Mouse (Mus musculus): ENCODE data around the gene Stk39.

The Stk39 gene

DNA sequence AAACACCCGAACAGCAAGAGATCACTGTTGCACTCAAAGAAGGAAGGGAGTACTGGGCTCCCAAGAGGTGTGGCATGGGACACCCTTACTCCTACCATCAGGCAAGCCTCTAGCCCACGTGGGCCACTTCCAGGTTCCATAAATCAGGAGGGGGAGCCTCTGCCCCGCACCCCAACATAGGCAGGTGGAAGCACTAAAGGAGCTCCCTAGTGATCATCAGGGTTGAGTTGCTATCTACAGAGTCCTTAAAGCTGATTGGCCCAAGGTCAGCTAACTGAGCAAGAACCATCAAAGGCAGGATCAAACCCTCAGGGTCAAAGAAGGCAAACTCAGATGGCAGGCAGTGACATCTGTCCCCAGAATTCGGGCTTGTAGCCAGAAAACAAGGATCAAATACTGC is 8.3 kb downstream of the Stk39 start:
- in situ Hi-C loops (cut with MboI; ENCODE audit: unreplicated experiment in 2 of 2): no loop called here

DNA sequence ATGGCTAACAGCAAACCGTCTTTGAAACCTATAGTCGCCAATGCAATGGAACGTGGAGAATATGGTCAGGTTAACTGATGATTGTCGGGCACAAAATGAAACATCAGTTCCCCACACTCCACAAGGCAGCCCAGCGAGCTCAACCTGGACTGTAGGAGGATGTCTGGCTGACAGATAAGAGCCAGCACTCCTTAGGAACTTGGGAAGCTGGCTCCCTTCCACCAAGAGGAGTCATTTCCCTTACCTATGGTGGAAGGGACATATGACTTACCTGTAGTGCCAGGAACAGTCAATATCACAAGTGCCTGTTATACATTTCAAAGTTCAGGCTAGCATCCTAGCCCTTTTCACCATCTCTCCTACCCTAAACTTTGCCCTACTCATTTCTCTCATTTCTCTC is 14.0 kb downstream of the Stk39 start:
- in situ Hi-C loops (cut with MboI; ENCODE audit: unreplicated experiment in 2 of 2): no loop called here

DNA sequence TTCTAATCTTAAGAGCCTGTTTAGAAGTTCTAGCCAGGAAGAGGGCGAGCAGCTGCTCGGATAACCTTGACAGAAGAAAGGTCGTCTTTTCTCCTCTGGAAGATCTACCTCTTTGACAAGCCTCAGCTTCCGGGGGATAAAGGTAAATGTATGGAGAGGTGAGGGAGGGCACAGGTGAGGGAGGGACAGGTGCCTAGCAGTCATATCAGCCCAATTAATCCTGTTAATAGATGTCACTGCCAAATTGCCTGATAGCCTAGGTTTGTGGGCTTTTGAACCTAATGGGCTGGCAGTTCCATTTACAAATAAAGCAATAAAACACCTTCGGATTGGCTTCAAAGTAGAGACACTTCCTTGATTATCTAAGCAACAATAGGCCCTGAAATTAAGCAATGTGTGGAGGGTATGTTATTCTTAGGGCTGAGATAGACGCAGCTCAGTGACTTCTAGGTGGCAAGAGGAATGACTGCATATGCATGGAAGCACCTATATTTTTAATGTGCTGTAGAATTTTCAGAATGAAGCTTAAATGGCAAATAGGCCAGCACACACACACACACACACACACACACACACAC is 14.5 kb downstream of the Stk39 start:
- in situ Hi-C loops (cut with MboI; ENCODE audit: unreplicated experiment in 2 of 2): no loop called here

DNA sequence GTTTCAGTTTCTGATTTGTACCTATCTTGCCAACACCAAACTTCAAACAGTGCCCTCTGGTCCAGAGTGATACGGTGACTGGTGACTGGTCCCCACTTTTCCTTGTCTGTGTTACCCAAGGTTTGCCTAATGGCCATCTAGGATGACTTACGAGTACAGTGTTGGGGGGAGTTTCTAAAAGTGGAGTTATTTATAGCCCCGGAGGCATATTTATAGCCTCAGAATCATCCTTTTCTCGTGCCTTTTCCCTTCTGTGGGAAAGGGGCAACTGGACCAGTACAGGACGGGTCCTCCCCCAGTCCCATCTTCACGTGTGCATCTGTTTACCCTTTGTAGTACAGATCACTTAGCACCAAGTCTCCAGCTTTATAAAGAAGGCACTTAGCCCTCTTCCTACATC is 15.2 kb downstream of the Stk39 start:
- in situ Hi-C loops (cut with MboI; ENCODE audit: unreplicated experiment in 2 of 2): no loop called here

DNA sequence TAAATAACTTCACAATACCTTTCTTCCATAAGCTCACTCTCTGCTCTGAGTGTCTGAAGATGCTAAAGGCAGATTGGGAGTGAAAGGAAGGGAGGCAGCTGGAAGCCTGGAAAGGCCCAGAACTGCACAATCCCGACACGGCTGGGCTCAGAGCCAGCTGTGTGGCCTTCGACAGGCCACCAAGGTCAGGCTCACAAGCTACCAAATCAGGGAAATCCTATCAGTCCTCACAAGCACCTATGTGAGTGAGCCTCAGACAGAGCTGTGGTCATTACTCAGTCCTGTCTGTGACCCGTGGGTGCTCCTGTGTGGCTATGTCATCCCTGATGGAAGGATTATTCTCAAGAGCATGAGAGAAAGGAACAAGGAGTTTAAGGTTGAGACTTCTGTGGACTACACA is 19.7 kb downstream of the Stk39 start:
- in situ Hi-C loops (cut with MboI; ENCODE audit: unreplicated experiment in 2 of 2): no loop called here

DNA sequence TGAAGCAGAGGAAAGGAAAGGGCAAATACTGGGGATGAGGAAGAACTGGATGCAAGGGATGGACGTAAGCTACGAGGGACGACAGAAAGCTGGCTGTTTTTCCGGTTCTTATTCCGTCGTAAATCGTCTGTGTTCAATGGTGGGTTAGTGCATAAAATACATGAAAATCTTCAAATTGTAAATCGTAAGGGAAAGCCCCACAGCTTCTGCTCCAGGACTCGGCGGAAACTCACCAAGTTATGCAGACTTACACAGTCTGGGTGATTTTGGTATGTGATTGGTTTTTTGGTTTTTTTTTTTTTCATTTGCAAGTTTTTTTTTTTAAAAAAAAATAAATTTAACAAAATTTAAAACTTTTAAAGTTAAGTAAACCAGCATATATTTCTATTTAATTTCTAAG is 24.0 kb downstream of the Stk39 start:
- in situ Hi-C loops (cut with MboI; ENCODE audit: unreplicated experiment in 2 of 2): no loop called here

DNA sequence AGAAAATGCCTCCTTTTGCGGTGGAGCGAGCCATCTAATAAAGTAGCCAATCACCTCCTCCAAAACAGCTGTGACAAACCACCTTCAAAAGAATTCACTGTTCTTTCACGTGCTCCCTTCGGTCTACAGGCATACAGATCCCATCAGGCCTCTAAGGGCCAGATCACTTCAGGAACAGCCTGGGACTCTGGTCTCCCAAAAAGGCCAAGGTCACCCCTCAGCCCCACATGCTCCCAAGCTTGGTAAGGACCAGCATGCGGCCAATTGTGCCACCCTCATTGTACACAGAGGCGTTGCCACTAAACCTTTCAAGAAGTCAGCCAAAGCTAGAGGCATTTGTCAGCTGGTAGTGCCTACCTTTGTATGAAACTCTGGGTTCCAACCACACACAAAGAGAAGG is 28.9 kb downstream of the Stk39 start:
- in situ Hi-C loops (cut with MboI; ENCODE audit: unreplicated experiment in 2 of 2): no loop called here

DNA sequence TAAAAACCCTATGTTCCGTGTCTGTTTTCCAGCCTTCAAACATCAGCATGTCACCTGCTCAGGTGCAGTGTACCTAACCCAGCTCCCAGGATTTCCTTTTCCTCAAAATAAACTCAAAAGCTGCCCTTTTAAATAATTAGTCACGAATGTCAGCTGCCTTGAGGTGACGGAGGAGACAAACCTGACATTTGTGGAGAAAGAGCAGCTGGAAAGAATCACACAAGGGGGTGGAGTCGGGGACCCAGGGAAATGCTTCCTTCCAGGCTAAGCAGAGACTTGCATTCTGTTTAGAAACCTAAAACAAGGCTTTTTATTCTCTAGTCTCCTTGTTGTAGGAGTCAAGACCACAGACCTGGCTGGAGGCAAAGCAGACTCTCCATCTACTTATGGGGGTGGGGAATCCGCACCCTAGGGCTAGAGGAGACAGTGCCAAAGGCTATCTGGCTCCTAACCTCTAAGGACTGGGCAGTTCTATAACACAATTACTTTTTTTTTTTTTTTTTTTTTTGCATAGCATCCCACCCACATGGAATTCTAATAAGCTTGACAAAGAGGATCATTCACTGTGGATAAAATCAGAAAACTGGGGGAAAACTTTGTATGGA is 29.9 kb downstream of the Stk39 start:
- in situ Hi-C loops (cut with MboI; ENCODE audit: unreplicated experiment in 2 of 2): no loop called here

DNA sequence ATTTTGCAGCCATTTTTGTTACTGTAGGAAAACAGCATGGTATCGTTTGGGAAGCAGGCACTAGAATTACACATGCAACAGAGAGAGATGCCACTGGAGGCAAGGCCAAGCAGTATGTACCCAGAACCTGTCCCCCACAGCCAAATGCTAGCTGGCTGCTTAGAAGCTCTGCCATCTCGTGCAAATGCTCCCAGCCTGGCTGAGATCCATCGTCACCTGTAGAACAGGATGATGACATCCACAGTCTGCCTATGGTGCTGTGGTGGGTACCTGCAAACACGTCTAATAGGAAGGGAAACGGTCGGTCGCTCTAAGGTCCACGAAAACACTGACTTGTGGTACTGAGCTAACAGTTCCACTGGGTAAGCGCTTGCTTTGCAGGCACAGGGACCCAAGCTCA is 32.5 kb downstream of the Stk39 start:
- in situ Hi-C loops (cut with MboI; ENCODE audit: unreplicated experiment in 2 of 2): no loop called here

DNA sequence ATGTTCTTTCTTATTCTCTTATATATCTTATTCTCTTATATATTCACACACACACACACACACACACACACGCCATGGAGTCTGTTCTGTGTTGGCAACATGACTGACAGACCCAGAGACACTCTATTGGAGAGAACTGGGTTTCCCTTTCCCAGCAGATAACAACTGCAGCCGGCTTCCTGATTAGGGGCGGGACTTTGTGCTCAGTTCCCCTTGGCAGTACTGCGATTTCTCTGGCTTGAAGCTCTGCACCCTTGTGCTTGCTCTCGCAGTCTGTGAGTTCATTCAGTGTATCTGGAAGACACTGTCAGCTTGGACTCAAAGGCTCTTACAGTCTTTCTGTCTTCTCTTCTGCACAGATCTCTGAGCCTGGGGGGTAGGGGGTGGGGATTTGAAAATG is 34.1 kb downstream of the Stk39 start:
- in situ Hi-C loops (cut with MboI; ENCODE audit: unreplicated experiment in 2 of 2): no loop called here

DNA sequence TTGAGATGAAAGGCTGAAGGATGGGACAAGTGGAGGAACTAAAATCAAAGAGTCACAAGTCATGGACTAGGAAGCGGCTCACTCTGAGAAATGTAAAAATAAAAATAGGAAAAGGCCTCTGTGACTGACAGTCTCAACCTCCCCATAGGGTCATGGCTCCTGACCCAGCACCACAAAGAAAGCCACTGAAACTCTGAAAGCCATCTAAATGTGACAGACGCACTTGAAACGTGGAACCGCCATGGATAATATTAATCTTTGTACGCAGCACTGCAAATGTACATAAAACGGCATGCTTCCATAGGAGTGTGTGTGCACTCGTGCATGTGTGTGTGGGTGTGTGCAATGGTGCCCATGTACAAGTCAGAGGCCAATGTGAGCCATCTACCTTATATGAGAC is 34.9 kb downstream of the Stk39 start:
- in situ Hi-C loops (cut with MboI; ENCODE audit: unreplicated experiment in 2 of 2): no loop called here

DNA sequence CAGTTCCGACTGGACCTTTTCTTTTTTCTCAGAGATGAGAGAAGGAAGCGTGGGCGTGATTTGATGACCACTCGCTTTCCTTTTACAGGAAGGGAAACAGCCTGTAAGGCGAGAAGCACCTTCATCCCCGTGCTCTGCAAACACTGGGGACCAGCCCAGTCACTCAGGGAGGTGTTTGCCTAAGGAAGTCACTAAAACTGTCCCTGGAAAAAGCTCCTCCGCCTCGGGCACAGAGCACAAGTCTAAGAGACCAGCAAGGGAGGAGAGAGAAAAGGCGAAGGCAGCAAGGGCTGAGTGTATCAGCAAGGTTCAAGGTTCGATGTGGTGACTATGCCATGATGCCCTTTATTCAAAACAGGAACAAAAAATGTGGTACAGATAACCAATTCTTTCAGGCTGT is 35.8 kb downstream of the Stk39 start:
- in situ Hi-C loops (cut with MboI; ENCODE audit: unreplicated experiment in 2 of 2): no loop called here

DNA sequence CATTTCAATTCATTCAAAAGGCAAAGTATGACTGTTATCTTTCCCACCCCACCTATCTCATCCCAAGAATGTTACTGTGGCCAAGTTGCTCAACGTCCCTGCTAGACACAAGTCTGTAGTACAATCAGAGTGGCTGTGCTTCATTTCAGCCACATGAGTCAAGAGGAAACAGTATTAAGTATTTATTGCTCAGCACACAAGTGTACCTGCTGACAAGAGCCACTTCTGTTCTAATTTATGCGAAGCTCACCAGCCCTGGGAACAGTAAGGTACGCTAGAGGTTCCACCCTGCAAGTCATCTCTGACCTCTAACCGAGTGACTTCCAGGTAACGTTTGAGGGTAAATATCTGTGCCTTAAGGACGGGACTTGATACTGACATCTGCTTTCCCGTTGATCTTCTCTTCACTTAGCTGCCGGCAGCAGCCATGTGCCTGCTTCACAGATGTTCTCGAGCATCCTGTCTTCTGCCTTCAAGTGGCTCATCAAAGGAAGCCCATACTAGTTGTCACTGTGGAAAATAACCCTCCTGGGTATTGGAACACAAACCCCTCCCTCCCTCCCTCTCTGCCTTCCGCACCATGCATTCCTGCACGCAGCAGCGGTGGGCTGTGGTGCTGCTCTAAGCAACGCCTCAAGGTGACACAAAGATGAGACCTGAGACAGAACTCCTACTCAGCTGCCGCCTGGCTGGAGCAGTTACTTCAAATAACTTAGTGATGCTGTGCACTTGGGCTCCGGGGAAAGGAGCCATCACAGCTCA is 36.4 kb downstream of the Stk39 start:
- in situ Hi-C loops (cut with MboI; ENCODE audit: unreplicated experiment in 2 of 2): no loop called here

DNA sequence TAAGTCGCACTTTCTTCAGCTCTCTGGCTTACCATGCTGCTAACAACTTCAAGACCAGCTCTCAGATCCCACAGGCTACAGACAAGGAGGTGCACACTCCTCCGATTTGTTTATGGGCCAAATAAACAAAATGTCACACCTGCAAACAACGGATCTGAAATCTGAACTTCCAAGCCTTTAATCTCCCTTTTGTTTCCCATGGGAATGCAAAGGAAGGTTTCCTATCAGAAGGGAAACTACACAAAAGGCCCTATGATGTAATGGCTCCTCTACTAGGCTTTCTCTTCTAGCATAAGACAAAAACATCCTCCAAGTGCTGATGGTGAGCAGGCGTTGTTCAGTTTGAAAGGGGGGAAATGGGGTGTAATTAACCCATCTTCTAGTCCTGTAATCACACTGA is 37.1 kb downstream of the Stk39 start:
- in situ Hi-C loops (cut with MboI; ENCODE audit: unreplicated experiment in 2 of 2): no loop called here

DNA sequence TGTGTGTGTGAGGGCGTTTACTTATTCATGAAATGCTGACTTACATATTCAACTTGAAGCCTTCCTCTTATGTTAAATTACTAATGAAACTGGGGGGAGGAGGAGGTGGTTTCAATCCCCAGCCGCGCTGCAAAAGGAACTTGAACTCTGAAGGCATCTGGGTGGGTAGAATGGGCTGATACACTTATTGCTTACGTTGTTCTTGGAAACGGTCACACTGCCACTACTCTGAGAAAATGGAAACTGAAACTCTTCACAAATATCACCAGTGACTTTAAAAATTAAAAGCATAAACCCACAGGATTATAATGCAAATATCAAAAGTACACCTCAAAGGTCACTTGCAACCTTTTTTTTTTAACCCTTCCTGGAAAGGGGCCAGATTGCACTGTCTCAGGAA is 37.5 kb downstream of the Stk39 start:
- in situ Hi-C loops (cut with MboI; ENCODE audit: unreplicated experiment in 2 of 2): no loop called here

DNA sequence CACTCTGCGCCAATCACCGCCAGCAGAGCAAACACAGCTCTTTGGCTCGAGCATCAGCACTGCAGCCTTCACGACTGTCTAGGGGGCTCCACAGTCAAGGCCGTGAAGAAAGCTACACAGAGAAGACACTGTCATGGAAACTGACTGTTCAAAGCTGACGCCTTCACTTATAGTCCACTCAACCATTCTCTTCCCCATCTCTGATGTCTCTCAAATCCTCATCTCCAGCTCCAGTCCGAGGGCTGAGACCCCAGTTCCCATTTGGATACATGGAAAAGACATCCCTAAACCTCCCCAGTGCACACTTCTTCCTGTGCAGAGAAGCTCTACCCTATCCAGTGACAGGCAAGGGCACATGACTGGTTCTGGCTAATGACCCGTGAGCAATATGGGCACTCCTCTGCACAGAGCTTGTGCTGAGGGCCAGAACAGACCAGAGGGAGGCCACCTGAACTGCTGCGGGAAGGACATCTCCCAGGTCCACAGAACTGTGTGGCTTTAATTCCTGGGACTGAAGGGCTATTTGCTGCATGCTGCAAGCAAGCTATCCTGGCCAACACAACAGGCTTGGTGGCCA is 38.2 kb downstream of the Stk39 start:
- in situ Hi-C loops (cut with MboI; ENCODE audit: unreplicated experiment in 2 of 2): no loop called here

DNA sequence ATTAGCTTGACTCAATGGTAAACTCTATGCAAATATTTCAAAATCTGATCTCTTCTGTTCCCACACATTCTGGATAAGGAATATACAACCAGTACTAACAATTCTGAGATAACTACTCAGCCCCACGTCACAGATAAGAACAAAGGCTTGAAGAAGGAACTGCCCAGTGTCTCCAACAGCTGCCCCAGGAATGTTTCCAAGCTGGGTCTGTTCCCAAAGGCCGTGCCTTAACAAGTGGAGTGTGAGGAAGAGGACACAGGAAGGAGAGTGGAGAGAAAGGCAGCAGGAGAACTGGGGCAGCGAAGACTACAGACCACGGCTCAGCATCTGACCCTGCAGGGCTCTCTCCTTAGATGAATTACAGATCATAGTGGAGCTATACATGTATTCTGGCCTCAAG is 39.2 kb downstream of the Stk39 start:
- in situ Hi-C loops (cut with MboI; ENCODE audit: unreplicated experiment in 2 of 2): no loop called here

DNA sequence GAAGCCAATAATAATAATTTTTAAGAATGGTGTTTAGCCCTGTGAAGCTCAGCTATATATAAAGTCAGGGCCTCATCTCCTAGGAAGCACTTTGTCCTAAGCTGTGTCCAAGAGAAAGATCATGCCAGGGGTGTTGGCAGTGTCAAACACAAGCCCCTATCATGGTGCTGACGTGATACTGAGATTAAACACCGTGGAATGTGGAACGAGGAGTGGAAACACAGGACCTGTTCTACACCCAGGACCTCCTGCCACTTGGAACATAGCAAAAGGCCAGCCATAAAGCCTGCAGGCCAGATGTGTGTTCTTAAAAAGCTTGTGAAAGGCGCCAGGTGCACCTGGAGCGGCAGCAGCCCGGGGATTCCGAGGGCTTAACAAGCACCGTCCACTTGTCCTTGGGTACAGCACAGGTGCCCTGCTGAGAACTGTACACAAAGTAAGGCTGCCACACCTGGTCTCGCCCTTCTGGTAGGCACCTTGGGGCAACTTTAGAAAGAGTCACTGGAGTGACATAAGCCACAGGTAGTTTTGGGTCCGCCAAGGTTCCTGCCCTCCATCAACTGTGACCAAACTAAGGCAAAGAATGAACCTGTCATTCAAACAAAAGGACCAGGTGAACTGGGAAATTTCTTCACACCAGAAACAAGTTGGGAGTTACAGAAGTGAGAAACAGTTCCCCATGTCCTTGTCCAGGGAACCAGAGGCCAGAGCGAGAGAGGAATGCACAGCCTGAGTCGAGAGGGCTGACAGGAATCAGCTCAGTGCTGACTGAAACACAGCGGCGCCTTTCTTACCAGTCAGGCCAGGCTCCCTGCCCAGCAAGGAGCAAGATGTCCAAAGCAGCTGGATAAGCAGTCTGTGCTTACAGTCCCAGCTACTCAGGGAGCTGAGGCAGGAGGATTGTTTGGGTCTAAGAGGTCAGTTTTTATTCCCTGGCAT is 40.8 kb downstream of the Stk39 start:
- in situ Hi-C loops (cut with MboI; ENCODE audit: unreplicated experiment in 2 of 2): no loop called here

DNA sequence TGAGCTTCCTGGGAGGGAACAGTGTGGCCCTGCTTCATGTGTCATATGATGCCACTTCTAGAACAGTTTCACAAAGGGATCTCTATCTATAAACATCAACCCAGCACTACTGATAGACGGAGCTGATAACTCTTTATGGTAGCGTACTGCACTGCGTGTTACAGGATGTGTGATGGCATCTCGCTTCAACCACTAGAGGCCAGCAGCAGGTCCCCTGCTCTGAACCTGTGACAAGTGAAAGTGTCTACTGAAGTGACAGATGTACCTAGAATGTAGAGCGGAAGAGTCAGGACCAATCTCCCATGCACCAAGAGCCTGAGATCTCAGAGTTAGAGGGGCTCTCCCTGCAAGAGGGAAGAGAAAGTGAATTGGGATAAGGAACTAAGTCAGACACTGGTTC is 41.6 kb downstream of the Stk39 start:
- in situ Hi-C loops (cut with MboI; ENCODE audit: unreplicated experiment in 2 of 2): no loop called here

DNA sequence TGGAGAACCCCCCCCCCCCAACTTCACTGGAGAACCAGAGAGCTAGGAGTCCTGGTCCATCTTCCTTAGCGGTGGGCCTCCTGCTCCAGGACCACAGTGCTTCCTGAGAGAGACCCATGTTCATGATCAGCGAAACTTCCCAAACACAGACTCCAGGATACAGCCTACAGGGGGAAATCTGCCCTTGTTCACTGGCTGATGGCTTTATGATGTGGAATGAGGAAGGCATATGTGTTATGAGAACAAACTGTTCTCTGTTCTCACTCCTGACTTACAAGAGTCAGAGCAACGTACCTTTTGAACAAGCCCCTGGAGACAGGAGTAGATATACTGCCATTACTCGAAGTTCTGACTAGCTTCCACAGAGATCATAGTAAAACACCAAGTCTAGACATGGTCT is 42.6 kb downstream of the Stk39 start:
- in situ Hi-C loops (cut with MboI; ENCODE audit: unreplicated experiment in 2 of 2): no loop called here

All from v-Abl transformed pro-B cells (cell line).